Mouse (Mus musculus) liver, adult 2 months (tissue): ENCODE measurements around the gene Numa1. TPM values are rescaled to one million over a fixed set of nuclear protein-coding genes. Genes with fewer than 3 reads are reported as not detected.

Experiments
- DNase-seq: peaks from one replicate; pipeline ENCODE4 v3.0.0-alpha.2; 2011; ENCODE audit warnings: low read depth, low spot score; ENCODE audit errors: extremely low read depth
- H3K27ac ChIP-seq: fragments of 200-500 bp; replicated peaks from 2 replicates; pipeline ENCODE4 v1.5.1; 2012; ENCODE audit warnings: low read depth, mild to moderate bottlenecking, control low read depth, inconsistent platforms, low read length; ENCODE audit not compliant: insufficient read depth
- H3K27me3 ChIP-seq: fragments of 200-500 bp; 2 replicates; pipeline ENCODE4 v1.6.1; 2012; ENCODE audit warnings: mild to moderate bottlenecking, moderate library complexity, low read length, inconsistent platforms; ENCODE audit not compliant: control insufficient read depth, insufficient read depth
- H3K36me3 ChIP-seq: fragments of 200-500 bp; 2 replicates; pipeline ENCODE4 v1.6.1; 2012; ENCODE audit warnings: low read length, inconsistent platforms; ENCODE audit not compliant: control insufficient read depth, insufficient read depth
- H3K4me1 ChIP-seq: fragments of 200-500 bp; 2 replicates; pipeline ENCODE4 v1.6.1; 2011; ENCODE audit warnings: low read length; ENCODE audit not compliant: control insufficient read depth, insufficient read depth
- H3K4me3 ChIP-seq: fragments of 200-500 bp; 2 replicates; pipeline ENCODE4 v1.5.1; 2011; ENCODE audit warnings: low read depth, mild to moderate bottlenecking, control low read depth, low read length, moderate library complexity; ENCODE audit not compliant: insufficient read depth
- H3K79me2 ChIP-seq: fragments of 200-500 bp; 2 replicates; pipeline ENCODE4 v1.6.1; 2012; ENCODE audit warnings: inconsistent platforms, mild to moderate bottlenecking, low read length, moderate library complexity; ENCODE audit not compliant: control insufficient read depth, insufficient read depth
- H3K9ac ChIP-seq: fragments of 200-500 bp; 2 replicates; pipeline ENCODE4 v1.6.1; 2012; ENCODE audit warnings: low read depth, mild to moderate bottlenecking, control low read depth, inconsistent platforms, low read length
- CTCF ChIP-seq: fragments of 200-500 bp; IDR thresholded peaks from 2 replicates; pipeline ENCODE4 v1.5.1; 2011; ENCODE audit warnings: low read depth, low read length, control low read depth
- POLR2A ChIP-seq: fragments of 200-500 bp; IDR thresholded peaks from 2 replicates; pipeline ENCODE4 v1.6.1; 2011; ENCODE audit warnings: low read length, control low read depth; ENCODE audit not compliant: insufficient read depth; ENCODE audit errors: extremely low read depth
- WGBS: fragments of 180-500 bp; shearing (Covaris S2); methylation state at CpG from one replicate; pipeline ENCODE4 v1.1.7; 2018; 5-methylcytosine and 5-hydroxymethylcytosine counted together
- polyA plus RNA-seq: library from polyadenylated mRNA; depleted of rRNA; stranded (reverse); fragments of >200 nt; gene quantifications from 2 replicates; pipeline ENCODE4 v1.2.3, GENCODE M21; 2012; rRNA removed
- total RNA-seq: library from RNA; depleted of rRNA; stranded (reverse); fragments of >200 nt; gene quantifications from 2 replicates; pipeline ENCODE4 v1.2.3, GENCODE M21; 2014; rRNA removed

Gene Numa1
- total and polyA plus RNA-seq, 2 experiments, result 26.7 to 31.8 TPM

GRCm38 (mm10) chr7:102062203-102062602 is 128.3 kb downstream of the Numa1 start:
- Histone ChIP-seq H3K27me3 (no peaks in the 10 kb centered on the region), H3K4me1 (peaks cover 37% of the 10 kb centered on the region), H3K27ac (no peak overlapping the region), H3K4me3 (no peak overlapping the region), H3K79me2 (peaks cover 19% of the 10 kb centered on the region; the same call in 1 of the 2 replicates), H3K9ac (no peak overlapping the region), H3K36me3 (no peaks in the 10 kb centered on the region; the same call in 1 of the 2 replicates)
- TF ChIP-seq POLR2A (no peak), CTCF (no peak)
- 20% methylated on average over 1 of the region's 1 CpGs for WGBS
- DNase-seq, result peak; percentile 53

- H3K4me3 ChIP-seq, result no peak overlapping the region; the same call in 1 of the 2 replicates
Measured at GRCm38 (mm10) chr7:102063891-102064290, 130.0 kb downstream of the Numa1 start.

More at GRCm38 (mm10) chr7:102063891-102064290, 130.0 kb downstream of the Numa1 start:
- Histone ChIP-seq H3K36me3 (no peaks in the 10 kb centered on the region), H3K27me3 (no peaks in the 10 kb centered on the region), H3K9ac (no peak overlapping the region), H3K79me2 (peaks cover 14% of the 10 kb centered on the region; the same call in 1 of the 2 replicates), H3K27ac (no peak overlapping the region), H3K4me1 (peaks cover 33% of the 10 kb centered on the region)
- TF ChIP-seq CTCF, result no peak
- no peak for TF ChIP-seq POLR2A
- 44% methylated on average over 9 of the region's 9 CpGs for WGBS
- no peak for DNase-seq

Other genes with a start within 250 kb of the Numa1 start
- not detected in 2 replicates for gene Phox2a, start 115.8 kb upstream of the Numa1 start, total RNA-seq
- not detected in 2 replicates for gene Phox2a, start 115.8 kb upstream of the Numa1 start, polyA plus RNA-seq
- gene Inppl1, start 95.9 kb upstream of the Numa1 start, total RNA-seq, result 10.9 and 13.5 TPM in 2 replicates
- gene Inppl1, start 95.9 kb upstream of the Numa1 start, polyA plus RNA-seq, result 25.4 and 32.9 TPM in 2 replicates
- 19.7 and 37.4 TPM in 2 replicates for gene Folr2, start 76.9 kb upstream of the Numa1 start, total RNA-seq
- gene Folr2, start 76.9 kb upstream of the Numa1 start, polyA plus RNA-seq, result 13.3 and 23.1 TPM in 2 replicates
- gene Anapc15, start 70.4 kb upstream of the Numa1 start, total RNA-seq, result 16.6 and 17.1 TPM in 2 replicates
- gene Anapc15, start 70.4 kb upstream of the Numa1 start, polyA plus RNA-seq, result 27.3 and 31.8 TPM in 2 replicates
- gene Folr1, start 63.3 kb upstream of the Numa1 start, total RNA-seq, result 0.20 TPM in 1 of 2 replicates, not detected in the other
- 0.23 TPM in 1 of 2 replicates, not detected in the other for gene Folr1, start 63.3 kb upstream of the Numa1 start, polyA plus RNA-seq
- 64.1 and 75.7 TPM in 2 replicates for gene Lamtor1, start 28.2 kb upstream of the Numa1 start, total RNA-seq
- 159 and 171 TPM in 2 replicates for gene Lamtor1, start 28.2 kb upstream of the Numa1 start, polyA plus RNA-seq
- 0.07 TPM in 1 of 2 replicates, not detected in the other for gene Tomt, start 27.8 kb upstream of the Numa1 start, total RNA-seq
- gene Tomt, start 27.8 kb upstream of the Numa1 start, polyA plus RNA-seq, result 0.19 and 0.22 TPM in 2 replicates
- gene Lrrc51, start 216 bp upstream of the Numa1 start, total RNA-seq, result 3.1 and 3.3 TPM in 2 replicates
- 5.2 and 5.3 TPM in 2 replicates for gene Lrrc51, start 216 bp upstream of the Numa1 start, polyA plus RNA-seq
- gene Il18bp, start 84.6 kb downstream of the Numa1 start, total RNA-seq, result 15.7 TPM in 2 replicates
- 14.2 and 26.4 TPM in 2 replicates for gene Il18bp, start 84.6 kb downstream of the Numa1 start, polyA plus RNA-seq
- 16.2 and 17.1 TPM in 2 replicates for gene Rnf121, start 131.4 kb downstream of the Numa1 start, total RNA-seq
- 18.3 and 21.1 TPM in 2 replicates for gene Rnf121, start 131.4 kb downstream of the Numa1 start, polyA plus RNA-seq
- gene Xndc1, start 131.4 kb downstream of the Numa1 start, total RNA-seq, result 4.8 and 4.9 TPM in 2 replicates
- 3.2 and 5.9 TPM in 2 replicates for gene Xndc1, start 131.4 kb downstream of the Numa1 start, polyA plus RNA-seq
- gene Xntrpc, start 131.6 kb downstream of the Numa1 start, total RNA-seq, result 0.18 and 0.74 TPM in 2 replicates
- 0.75 and 0.83 TPM in 2 replicates for gene Xntrpc, start 131.6 kb downstream of the Numa1 start, polyA plus RNA-seq
- 0.09 TPM in 1 of 2 replicates, not detected in the other for gene Trpc2, start 149.0 kb downstream of the Numa1 start, total RNA-seq
- gene Trpc2, start 149.0 kb downstream of the Numa1 start, polyA plus RNA-seq, result 0.04 TPM in 1 of 2 replicates, not detected in the other
- gene Art1, start 167.6 kb downstream of the Numa1 start, total RNA-seq, result 0.28 TPM in 1 of 2 replicates, not detected in the other
- gene Art1, start 167.6 kb downstream of the Numa1 start, polyA plus RNA-seq, result not detected in 2 replicates
- not detected in 2 replicates for gene Art5, start 175.4 kb downstream of the Numa1 start, total RNA-seq
- gene Art5, start 175.4 kb downstream of the Numa1 start, polyA plus RNA-seq, result not detected in 2 replicates
- gene Chrna10, start 182.7 kb downstream of the Numa1 start, total RNA-seq, result not detected in 2 replicates
- gene Chrna10, start 182.7 kb downstream of the Numa1 start, polyA plus RNA-seq, result 0.04 TPM in 1 of 2 replicates, not detected in the other